Mouse (Mus musculus) adrenal gland, postnatal 0 days (tissue): ENCODE measurements around the gene 1700012P22Rik. TPM values are rescaled to one million over a fixed set of nuclear protein-coding genes. Genes with fewer than 3 reads are reported as not detected.

Source experiments
- polyA plus RNA-seq: library from polyadenylated mRNA; unstranded; fragments of >200 nt; fragmentation: Nextera tagmentation; extraction: Ambion mirVana; gene quantifications from 2 replicates; pipeline ENCODE4 v1.2.1, GENCODE M21; 2015

1700012P22Rik gene
- polyA plus RNA-seq: not detected in 2 replicates

DNA sequence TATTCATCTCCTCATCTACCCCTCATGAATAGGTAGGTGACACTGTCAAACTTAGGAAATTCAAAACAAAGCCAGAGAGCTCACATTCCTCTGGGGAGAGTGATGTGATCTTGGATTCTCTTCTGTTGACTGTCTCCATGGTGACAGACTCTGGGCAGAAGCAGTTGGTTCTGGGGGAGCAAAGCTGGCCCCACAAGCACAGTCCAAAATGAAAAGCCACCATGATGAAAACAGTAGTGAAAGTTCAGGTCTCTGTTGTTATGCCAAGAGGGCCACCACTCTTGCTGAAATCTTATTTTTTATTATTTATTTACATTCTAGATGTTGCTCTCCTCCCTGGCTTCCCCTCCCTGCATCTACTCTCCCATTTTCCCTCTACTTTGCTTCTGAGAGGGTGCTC, at the start of gene 1700012P22Rik:
1700012P22Rik (minus strand) TSS at position 101 of the 400 bp plus-strand sequence.

DNA sequence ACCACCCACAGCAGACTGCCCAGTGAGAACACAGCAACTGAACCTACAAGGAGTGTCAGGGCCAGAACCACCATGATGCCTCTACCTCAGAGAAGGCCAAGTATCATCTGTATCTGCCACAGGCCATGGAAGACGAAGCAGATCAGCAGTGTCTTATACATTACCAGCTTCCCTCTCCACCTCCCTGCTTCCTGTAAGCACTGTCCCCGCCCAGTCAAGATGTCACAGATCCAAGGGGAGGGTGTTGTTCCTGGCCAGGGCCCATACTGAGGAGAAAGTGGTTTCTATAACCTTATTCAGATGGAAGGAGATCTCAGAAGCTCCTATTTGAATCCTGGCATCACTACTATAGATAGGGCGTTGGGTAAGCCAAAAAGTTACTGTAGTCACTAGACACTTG, 25.1 kb upstream of the 1700012P22Rik start, which contains the start of gene Aadacl3:
Aadacl3 (minus strand) TSS at position 101 of the 400 bp plus-strand sequence.

DNA sequence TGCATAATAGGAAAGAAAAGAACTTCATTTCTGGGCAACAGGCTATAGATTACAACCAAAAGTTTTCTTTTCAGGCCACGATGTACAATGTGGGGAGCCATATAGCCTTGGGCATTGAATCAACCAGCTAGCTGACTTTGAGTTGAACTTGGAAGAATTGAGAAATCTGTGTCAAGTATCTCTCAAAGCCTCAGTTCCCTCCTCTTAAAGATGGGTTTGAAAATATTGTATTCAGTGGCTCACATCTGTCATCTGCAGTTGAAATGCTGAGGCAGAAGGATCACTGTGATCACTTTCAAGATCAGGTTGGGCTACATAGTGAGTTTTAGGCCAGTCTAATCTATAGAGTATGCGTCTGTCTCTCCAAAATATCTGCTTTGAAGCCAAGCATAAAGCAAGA, 14.6 kb upstream of the 1700012P22Rik start, which contains the start of gene Gm9944:
Gm9944 (minus strand) TSS at position 101 of the 400 bp plus-strand sequence.

DNA sequence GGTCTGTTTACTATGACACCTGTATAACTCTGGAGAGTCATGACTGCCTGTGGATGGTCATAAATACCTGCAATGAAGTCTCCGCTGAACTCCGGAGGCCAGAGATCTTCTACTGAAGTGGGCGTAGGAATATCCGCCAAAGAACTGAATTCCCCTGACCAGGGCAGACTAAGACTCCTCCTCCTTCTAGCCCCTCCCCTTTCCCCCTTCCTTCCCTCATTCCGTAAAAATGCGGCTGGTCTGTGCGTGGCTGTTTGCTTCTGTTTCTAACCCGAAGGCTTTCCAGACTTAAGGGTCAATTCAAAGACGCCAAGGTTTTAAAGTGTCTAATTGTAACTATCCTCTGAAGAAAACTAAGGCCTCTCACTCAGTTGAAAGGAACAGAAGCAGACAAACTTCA, 30.3 kb downstream of the 1700012P22Rik start, which contains the start of gene Pramef12:
Pramef12 (minus strand) TSS at position 175 of the 400 bp plus-strand sequence.

DNA sequence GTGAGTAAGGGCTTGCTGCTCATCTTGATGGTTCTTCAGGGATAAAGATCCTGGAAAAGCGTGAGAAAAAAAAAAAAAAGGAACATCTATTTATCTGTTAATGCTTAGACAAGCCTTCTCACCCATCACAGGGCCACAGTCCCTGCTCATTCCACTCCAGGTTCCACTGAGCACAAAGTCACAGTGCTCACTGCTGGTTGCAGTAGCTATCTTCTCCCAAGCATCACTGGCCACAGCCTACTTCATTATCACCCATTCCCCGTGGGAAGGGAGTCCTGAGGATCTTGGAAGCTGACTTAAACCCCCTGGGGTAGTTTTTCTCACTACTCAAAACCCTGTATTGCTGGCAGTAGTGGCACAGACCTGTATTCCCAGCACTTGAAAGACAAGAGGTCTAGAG, 60.7 kb downstream of the 1700012P22Rik start, which contains the start of gene Pramef20:
Pramef20 (minus strand) TSS at position 23 of the 400 bp plus-strand sequence.

Other genes starting within 250 kb of the 1700012P22Rik start
- gene Oog2, start 248.1 kb downstream of the 1700012P22Rik start, polyA plus RNA-seq: not detected in 2 replicates
- gene C87977, start 225.5 kb downstream of the 1700012P22Rik start, polyA plus RNA-seq: not detected in 2 replicates
- gene Pramel5, start 158.3 kb downstream of the 1700012P22Rik start, polyA plus RNA-seq: not detected in 2 replicates
- not detected in 2 replicates for gene Gm13128, start 108.5 kb downstream of the 1700012P22Rik start, polyA plus RNA-seq
- not detected in 2 replicates for gene Gm13119, start 80.8 kb downstream of the 1700012P22Rik start, polyA plus RNA-seq
- not detected in 2 replicates for gene Pramef20, start 60.8 kb downstream of the 1700012P22Rik start, polyA plus RNA-seq
- not detected in 2 replicates for gene Pramef12, start 30.3 kb downstream of the 1700012P22Rik start, polyA plus RNA-seq
- gene Gm9944, start 14.5 kb upstream of the 1700012P22Rik start, polyA plus RNA-seq: not detected in 2 replicates
- gene Aadacl3, start 25.0 kb upstream of the 1700012P22Rik start, polyA plus RNA-seq: not detected in 2 replicates
- gene 9430007A20Rik, start 81.0 kb upstream of the 1700012P22Rik start, polyA plus RNA-seq: not detected in 2 replicates
- not detected in 2 replicates for gene Gm13124, start 126.4 kb upstream of the 1700012P22Rik start, polyA plus RNA-seq
- not detected in 2 replicates for gene Aadacl4, start 174.9 kb upstream of the 1700012P22Rik start, polyA plus RNA-seq
- not detected in 2 replicates for gene Gm436, start 247.6 kb upstream of the 1700012P22Rik start, polyA plus RNA-seq